Mouse (Mus musculus) thymus, adult 18-20 months (tissue): ENCODE results near the gene Chst5.

ENCODE experiments used
- DNase-seq, 2 experiments: peaks; one replicate each; pipeline ENCODE4 v3.0.0; 2022; ENCODE audit warnings: mixed read lengths in 2 of 2

The Chst5 gene

GRCm38 (mm10) chr8:111929648-111930344 lies 19.5 kb upstream of the Chst5 start:
- no peak for DNase-seq

- no peak for DNase-seq
These were observed 14.7 kb upstream of the Chst5 start for GRCm38 (mm10) chr8:111924976-111925375.

GRCm38 (mm10) chr8:111923383-111923804 lies 13.1 kb upstream of the Chst5 start:
- DNase-seq: no peak

- DNase-seq: no peak
These were observed 10.7 kb upstream of the Chst5 start for GRCm38 (mm10) chr8:111920971-111921370.

- DNase-seq: no peak
These were observed 9.4 kb upstream of the Chst5 start for GRCm38 (mm10) chr8:111919663-111920062.

GRCm38 (mm10) chr8:111912860-111913432 lies 2.7 kb upstream of the Chst5 start:
- DNase-seq: no peak

GRCm38 (mm10) chr8:111911572-111911971 lies 1.3 kb upstream of the Chst5 start:
- no peak for DNase-seq

- no peak for DNase-seq
These were observed 4.6 kb downstream of the Chst5 start for GRCm38 (mm10) chr8:111905500-111906121.

- no peak for DNase-seq
These were observed 8.2 kb downstream of the Chst5 start for GRCm38 (mm10) chr8:111902080-111902479.

GRCm38 (mm10) chr8:111898586-111898985 lies 11.7 kb downstream of the Chst5 start:
- DNase-seq: no peak

GRCm38 (mm10) chr8:111894955-111895354 lies 15.3 kb downstream of the Chst5 start:
- no peak for DNase-seq

GRCm38 (mm10) chr8:111892615-111893014 lies 17.6 kb downstream of the Chst5 start:
- DNase-seq: no peak

GRCm38 (mm10) chr8:111891983-111892382 lies 18.3 kb downstream of the Chst5 start:
- no peak for DNase-seq

- no peak for DNase-seq
These were observed 19.3 kb downstream of the Chst5 start for GRCm38 (mm10) chr8:111890911-111891303.

GRCm38 (mm10) chr8:111889931-111890910 lies 20.0 kb downstream of the Chst5 start:
- DNase-seq: no peak

GRCm38 (mm10) chr8:111888091-111888650 lies 22.1 kb downstream of the Chst5 start:
- no peak for DNase-seq

- no peak for DNase-seq
These were observed 22.8 kb downstream of the Chst5 start for GRCm38 (mm10) chr8:111887479-111887878.

GRCm38 (mm10) chr8:111883615-111884014 lies 26.6 kb downstream of the Chst5 start:
- no peak for DNase-seq

GRCm38 (mm10) chr8:111881591-111881990 lies 28.7 kb downstream of the Chst5 start:
- no peak for DNase-seq

- DNase-seq: no peak
These were observed 32.5 kb downstream of the Chst5 start for GRCm38 (mm10) chr8:111877711-111878110.

- DNase-seq: peak; percentile 93 to 96
These were observed 33.8 kb downstream of the Chst5 start, which contains the start of gene Tmem170 for GRCm38 (mm10) chr8:111876355-111876948. Tmem170 (minus strand) TSS chr8:111876750.

GRCm38 (mm10) chr8:111875758-111876157 lies 34.5 kb downstream of the Chst5 start:
- no peak for DNase-seq
